Mouse (Mus musculus) left cerebral cortex, postnatal 10 days (tissue): ENCODE results near the gene Thra. TPM values are rescaled to one million over a fixed set of nuclear protein-coding genes. Genes with fewer than 3 reads are reported as not detected.

Experiments used
- DNase-seq, 2 experiments: peaks; one replicate each; pipeline ENCODE4 v3.0.0; 2021 to 2022; ENCODE audit warnings: low spot score in 2 of 2, mixed read lengths in 1 of 2; ENCODE audit errors: extremely low spot score in 1 of 2
- intact Hi-C: fragments of 180-260 bp; cut with DNase I; formaldehyde crosslinking; loops from one replicate; pipeline ENCODE4 v1.15.1; 2025
- total RNA-seq, 2 experiments: library from RNA; stranded (reverse); gene quantifications; 2 replicates each; pipeline ENCODE4 v1.2.3; 2021

Thra gene
- total RNA-seq, 2 experiments from 2014 or later: 1,115 to 1,123 TPM

GRCm38 (mm10) chr11:98769007-98769954 lies 28.8 kb downstream of the Thra start:
- intact Hi-C loops: no loop called here
- peak in 1 of 2 experiments; percentile 40 for DNase-seq

- peak in 1 of 2 experiments; percentile 62 for DNase-seq
- intact Hi-C loops: no loop called here
Measured at GRCm38 (mm10) chr11:98770096-98770975, 29.9 kb downstream of the Thra start.

- intact Hi-C loops: no loop called here
- no peak for DNase-seq
Measured at GRCm38 (mm10) chr11:98771131-98771530, 30.7 kb downstream of the Thra start.

GRCm38 (mm10) chr11:98771844-98772525 lies 31.5 kb downstream of the Thra start:
- intact Hi-C loops: no loop called here
- DNase-seq: peak in 1 of 2 experiments; percentile 73

- intact Hi-C loops: no loop called here
- DNase-seq: peak in 1 of 2 experiments; percentile 56
Measured at GRCm38 (mm10) chr11:98772667-98773171, 32.3 kb downstream of the Thra start.

- intact Hi-C loops: no loop called here
- DNase-seq: peak; percentile 98 to 99
Measured at GRCm38 (mm10) chr11:98773635-98774295, 33.3 kb downstream of the Thra start.

GRCm38 (mm10) chr11:98774582-98775347 lies 34.3 kb downstream of the Thra start, which contains the start of gene Nr1d1:
Nr1d1 (minus strand) TSS chr11:98775333.
- intact Hi-C loops: loop anchor here (1.0 kb wide), 1 partner anchor 9 kb away; no protein-coding TSS in a partner anchor
- DNase-seq: no peak

- peak; percentile 99 for DNase-seq
- intact Hi-C loops: loop anchor here (1.0 kb wide), 1 partner anchor 8 kb away; no protein-coding TSS in a partner anchor
Measured at GRCm38 (mm10) chr11:98775348-98776051, 35.1 kb downstream of the Thra start.

GRCm38 (mm10) chr11:98776052-98776764 lies 35.8 kb downstream of the Thra start:
- DNase-seq: no peak
- intact Hi-C loops: no loop called here

GRCm38 (mm10) chr11:98776843-98777590 lies 36.6 kb downstream of the Thra start:
- DNase-seq: peak in 1 of 2 experiments; percentile 80
- intact Hi-C loops: no loop called here

- DNase-seq: no peak
- intact Hi-C loops: no loop called here
Measured at GRCm38 (mm10) chr11:98777888-98778287, 37.5 kb downstream of the Thra start.

- DNase-seq: peak; percentile 84 to 89
Measured at GRCm38 (mm10) chr11:98781851-98782512, 41.5 kb downstream of the Thra start.

GRCm38 (mm10) chr11:98782651-98783235 lies 42.3 kb downstream of the Thra start:
- DNase-seq: peak in 1 of 2 experiments; percentile 70
- intact Hi-C loops: loop anchor here (1.0 to 5.0 kb wide), 2 partner anchors 7 to 40 kb away; partner anchors contain the start of genes Nr1d1 and Thra

More at GRCm38 (mm10) chr11:98781851-98782512, 41.5 kb downstream of the Thra start:
- intact Hi-C loops: loop anchor here (5.0 kb wide), 1 partner anchor 40 kb away; the partner anchor contains the start of gene Thra

GRCm38 (mm10) chr11:98783236-98783696 lies 42.8 kb downstream of the Thra start:
- intact Hi-C loops: loop anchor here (1.0 to 5.0 kb wide), 2 partner anchors 8 to 41 kb away; partner anchors contain the start of genes Nr1d1 and Thra
- peak; percentile 93 to 99 for DNase-seq
